Mouse (Mus musculus) frontal cortex, postnatal 10 days (tissue): ENCODE results near the gene Tssk3.
A peak's percentile ranks its signal among the peaks of the same experiment; 100 is the strongest.
"Not testable (repeated sequence)": the region's sequence is repeated elsewhere in the genome, so short reads cannot be mapped to it uniquely, and the experiment has no call there.

Source experiments
- DNase-seq, 2 experiments: peaks; one replicate each; pipeline ENCODE4 v3.0.0; 2022; ENCODE audit warnings: low spot score in 2 of 2, mixed read lengths in 1 of 2

The Tssk3 gene

DNA sequence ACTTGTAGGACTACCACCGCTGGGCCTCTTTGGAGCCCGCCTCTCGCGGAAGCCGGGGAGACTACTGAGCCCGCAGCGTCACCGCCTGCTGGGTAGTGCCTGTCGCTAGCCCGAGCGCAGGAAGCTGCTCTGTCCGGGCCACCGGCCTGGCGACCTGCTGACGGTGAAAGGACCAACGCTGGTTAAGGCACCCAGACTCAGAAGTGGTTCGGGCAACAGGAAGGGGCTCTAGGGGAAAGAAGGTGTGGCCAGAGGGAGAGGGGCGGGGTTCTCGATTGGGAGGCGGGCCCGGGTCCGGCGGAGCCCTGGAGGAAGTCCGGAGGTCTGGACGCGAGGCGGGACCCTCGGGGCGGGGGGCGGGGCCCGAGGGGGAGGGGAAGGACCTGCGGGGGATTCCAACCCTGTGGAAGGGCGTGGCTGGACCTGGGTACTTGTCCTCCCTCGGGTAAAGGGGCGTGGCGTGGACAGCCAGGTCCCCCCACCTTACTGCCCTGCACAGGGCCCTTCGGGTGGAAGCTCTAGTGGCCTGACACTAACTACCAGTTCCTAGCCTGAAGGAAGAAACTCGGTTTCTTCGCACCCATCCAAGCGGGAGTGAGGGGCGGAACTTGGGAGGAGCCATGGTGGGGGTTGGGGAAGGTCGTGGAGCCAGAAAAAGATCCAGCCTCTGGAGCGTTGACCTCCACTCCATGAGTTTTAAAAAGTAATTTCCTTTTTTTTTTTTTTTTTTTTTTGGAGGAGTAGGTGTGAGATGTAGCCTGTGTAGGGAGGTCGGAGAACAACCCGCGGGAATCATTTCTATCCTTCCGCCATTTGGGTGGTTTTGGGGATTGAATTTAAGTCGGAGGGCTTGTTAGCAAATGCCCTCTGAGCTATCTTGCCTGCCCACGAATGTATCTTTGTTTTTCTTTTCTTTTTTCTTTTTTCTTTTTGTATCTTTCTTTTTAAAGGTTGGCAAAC, 10.1 kb upstream of the Tssk3 start:
- DNase-seq, result peak; percentile 65 to 77

DNA sequence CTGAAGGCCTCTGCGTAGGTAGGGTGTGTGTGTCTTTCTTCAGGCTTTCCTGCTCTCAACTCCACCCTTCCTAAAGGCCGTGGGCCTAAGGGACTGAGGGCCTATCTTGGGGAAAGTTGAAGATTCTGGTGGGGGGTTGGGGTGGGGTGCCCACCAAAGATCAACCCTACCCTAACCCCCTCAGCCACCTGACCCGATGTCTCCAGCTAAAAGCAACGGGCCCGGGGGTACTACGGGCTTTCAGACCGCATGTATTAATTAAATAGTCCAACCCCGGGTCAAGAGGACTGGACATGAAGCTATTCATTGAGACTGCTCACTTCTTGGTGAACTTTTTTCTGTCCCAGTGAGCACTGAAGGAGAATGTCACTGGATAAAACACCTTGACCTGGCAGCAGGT, 9.2 kb upstream of the Tssk3 start:
- DNase-seq, result no peak

DNA sequence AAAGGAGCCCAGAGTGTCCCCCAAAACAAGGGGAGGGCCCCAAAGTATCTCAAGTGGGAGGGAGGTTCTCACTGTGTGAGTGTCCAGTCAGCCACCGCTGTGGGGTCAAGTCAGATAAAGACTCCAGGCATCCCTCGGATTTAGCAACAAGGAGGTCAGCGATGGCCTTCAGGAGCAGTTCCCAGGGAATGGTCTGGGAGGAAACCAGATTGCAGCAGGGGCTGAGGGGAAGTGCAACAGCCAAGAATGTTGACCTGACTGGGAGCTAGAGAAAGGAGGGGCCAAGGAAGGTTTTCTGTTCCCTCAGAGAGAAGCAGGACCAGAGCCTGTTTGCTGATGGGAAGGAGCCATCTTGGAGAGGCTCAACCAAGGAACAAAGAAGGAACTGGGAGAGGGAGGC, 8.1 kb upstream of the Tssk3 start:
- DNase-seq, result no peak

DNA sequence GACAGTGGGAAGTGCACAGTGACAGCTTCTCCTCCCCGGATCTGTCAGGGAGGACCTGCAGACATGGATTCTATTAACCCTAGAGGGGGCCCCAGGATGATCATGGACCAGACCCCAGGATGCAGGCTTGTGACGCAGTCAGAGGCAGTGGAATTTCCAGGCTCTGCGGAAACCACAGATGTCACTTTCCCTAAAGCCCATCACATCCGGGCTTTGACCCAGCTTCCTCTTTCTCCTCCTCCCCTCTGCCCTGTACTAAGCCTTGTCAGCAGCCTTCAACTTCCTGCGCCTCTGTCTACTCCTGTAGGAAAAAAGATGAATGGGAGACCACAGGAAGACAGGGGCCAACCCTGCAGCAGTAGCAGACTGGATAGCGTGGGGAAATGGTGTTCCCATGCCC, 5.8 kb upstream of the Tssk3 start:
- peak in 1 of 2 experiments; percentile 42 for DNase-seq

DNA sequence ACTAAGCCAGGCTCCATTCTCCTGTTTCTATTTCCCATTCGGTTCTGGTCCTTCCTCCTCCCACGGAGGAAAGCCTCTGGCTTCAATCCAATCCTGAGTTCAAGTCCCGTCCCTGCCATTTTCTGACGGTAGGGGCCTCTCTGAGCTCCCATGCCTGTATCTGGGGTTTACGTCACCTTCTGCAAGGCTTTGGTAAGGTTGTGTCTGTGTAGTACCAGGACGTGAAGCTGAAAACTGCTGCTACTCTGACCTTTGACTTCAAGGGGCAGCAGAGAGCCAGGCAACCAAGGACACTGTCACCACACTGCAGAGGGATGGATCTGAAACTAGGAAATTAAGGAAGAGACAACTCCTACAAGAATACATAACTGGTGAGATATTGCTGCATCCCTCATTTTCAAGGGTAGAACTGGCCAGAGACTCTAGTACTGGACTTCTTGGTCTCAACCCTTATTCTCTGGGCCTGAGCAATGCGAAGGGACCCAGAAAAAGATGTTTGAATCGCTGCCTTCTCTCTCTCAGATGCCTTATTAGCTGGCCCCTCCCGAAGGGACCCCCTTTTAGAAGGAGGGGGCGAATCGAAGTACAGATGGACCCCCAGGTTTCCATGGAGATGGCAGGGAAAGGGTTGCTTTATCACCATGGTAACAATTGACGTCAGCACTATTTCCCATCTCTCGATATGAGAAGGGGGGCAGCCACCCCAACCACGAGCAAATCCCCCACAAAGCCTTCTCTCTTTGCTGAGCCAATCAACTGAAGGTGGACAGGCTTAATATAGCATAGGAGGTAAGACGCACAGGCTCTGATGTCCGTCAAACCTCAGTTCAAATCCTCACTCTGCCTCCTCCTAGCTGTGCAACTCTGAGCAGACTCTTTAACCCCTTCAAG, 5.1 kb upstream of the Tssk3 start:
- DNase-seq, result peak; percentile 71 to 83

DNA sequence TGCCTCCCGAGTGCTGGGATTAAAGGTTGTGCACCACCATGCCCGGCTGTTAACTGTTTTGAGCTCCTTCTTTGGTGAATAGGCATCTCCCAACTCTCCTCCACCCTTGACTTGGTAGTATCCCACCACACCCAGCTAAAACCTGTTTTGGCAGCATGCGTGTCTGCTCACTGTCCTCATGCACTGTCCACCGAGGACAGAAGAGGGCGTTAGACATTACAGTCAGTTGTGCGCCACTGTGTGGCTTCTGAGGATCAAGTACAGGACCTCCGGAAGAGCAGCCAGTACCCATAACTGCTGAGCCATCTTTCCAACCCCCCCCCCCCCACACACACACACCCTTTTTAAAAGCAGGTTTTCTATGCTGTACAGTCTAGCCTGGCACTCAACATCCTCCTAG, 3.9 kb upstream of the Tssk3 start:
- DNase-seq, result no peak

DNA sequence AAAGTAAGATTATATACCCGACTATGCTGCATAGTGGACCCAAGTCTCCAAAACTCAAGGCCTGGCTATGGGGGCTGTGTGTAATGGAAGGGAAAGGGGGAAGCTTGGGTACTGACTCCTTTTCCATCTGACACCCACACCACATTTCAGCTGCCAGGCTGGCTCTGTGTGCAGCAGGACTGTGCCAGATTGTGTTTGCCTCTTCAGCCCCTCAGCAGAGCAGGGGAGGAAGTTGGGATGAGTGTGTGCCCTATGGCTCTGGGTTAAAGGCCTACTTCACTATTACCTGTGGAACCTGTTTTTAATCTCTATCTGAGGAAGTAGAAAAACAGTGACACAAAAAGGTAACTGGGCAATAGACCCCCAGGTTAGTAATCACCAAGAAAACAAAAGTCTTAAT, 9.7 kb downstream of the Tssk3 start:
- DNase-seq, result no peak

DNA sequence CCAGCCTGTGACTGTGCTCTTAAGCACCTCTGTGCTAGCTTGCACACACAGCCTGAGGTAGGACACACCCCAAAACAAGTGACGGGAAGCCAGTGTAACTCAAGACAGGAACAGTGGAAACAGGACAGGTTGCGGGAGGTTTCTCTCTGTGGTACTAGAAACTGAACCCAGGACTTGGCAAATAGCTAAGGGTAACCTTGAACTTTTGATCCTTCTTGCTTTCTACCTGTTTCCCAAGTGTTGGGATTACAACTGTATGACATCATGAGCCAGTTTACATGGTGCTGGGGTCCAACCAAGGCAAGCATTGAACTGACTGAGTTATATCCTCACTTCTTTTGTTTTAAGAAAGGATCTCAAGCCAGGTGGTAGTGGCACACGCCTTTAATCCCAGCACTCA, 11.0 kb downstream of the Tssk3 start:
- DNase-seq, result no peak

DNA sequence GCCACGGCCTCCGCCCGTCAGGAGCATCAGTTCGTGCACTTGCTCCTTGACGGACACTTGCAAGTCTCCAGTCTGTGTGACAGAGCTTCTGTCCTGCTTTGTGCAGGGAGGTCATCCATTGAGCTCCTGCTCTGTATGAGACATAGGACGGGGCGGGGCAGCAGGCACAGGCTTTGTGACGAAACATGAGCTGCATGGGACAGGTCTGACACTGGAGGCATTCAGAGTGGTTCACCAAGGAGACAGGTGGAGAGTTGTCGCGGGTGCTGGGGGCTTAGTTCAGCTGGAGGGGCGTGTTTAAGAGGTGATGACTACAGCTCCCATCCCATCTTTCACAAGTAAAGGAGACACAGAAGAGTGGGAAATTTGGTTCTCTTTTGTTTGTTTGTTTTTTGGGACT, 14.8 kb downstream of the Tssk3 start:
- DNase-seq, result no peak

DNA sequence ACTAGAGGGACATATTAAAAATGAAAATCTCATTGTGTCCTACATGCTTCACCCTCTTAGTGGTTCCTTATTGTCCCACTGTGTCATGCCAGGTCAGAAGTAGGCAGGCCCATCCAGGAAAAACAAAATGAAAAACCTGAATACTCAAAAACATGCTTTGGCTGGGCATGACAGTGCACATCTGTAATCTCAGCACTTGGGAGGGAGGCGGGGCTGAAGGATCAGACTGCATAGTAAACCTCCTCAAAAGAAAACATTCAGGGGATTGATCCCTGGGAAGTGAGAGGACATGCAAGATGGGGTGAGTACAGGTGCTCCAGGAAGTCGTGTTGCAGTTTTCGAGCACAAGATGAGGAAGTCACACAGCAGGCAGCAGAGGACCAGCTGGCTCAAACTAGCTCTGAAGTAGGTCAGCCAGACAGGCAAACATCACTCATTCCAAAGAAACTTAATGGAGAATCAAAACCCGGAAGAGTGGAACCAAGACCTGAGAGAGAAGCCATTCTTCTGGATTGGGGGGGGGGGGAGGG, 26.5 kb downstream of the Tssk3 start:
- no peak for DNase-seq

DNA sequence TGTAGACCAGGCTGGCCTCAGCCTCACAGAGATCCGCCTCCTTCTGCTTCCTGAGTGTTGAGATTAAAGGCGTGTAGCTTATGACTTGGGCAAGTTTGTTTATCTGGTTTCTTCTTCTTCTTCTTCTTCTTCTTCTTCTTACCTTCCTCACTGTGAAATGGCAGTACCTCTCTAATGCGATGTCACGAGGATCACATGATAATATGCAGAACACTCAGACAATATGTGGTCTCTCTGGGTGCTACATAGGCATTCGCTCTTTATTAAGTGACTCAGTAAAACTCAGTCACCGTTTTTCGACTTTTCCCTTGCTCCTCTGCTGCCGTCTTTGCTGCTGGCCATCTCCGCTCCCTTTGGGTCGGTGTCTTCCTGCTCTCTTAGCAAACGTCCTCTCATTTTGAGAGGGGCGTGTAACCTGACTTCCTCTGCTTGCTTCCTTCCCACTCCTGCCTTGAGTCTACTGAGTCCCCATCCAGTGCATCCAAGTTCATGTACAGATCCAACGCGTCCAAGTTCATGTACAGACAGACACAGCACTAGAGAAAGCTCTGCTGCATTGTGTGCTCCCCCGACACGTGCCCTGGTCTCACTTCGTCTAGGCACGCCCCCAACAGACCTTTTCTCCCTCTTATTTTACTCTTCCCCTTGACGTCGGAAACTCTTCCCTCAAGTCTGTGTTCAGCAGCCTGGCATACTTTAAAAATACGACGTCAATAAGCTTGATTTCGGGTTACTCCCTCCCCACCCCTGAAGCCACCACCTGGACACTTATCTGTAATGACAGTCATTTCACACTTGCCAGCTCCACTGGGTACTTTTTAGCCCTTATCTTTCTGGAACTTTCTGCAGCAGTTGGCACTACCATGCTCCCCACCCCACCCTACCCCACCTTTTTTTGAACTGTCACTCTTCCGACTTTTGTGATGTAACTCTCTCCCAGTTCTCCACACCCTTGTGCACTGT, 27.4 kb downstream of the Tssk3 start:
- DNase-seq, result no peak

DNA sequence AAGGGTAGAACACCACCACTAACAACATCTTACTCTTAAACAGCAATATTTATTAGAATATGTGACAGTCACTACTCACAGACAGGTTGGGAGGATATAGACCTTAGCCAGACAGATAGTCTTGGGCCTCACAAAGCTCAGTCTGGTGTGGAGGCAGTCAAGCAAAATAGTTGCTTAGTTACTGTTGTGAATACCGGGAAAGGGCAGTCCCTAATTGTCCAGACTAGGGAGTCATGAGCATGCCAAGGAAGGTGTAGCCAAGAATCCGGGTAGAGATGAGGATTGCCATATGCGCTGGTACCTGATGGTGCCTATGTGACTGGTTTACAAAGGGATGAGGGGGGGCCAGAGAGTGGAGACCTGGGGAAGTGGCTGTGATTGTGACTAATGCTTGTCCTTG, 28.7 kb downstream of the Tssk3 start:
- no peak for DNase-seq

DNA sequence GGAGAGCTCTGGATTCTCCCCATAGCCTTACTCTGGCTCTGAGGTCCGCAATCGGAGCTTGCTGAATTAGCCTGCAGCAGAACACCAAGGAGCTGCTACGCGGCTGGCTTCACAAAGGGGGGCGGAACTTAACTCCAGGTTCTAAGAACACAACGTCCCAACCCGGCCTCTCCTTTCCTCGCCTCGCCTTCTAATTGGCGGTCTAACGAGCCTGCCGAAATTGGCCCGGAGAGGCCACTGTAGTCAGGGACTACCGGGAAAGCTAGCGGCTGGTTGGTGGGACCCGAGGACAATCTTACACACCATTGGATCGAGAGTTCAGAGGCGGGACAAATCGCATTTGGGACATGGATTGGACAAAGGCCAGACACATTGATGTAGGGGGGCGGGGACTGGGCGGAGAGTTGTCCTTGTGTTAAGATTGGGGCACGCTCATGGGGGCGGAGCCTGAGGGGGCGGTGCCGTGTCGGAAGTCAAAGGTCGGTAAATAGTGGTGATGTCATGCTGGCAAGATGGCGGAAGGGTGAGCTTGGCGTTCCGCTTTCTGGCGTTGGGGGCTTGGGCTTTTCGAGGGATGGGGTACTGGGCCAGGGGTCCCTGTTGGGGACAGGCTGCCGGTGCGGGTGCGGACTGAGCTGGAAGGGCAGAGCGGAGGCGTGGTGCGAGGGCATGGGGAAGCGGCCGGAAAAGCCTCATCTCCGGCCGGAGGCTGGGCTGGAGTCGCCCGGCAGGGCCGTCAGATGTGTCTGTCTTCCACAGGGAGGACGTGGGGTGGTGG, 29.4 kb downstream of the Tssk3 start, which contains the start of gene Bsdc1:
TSS of gene Bsdc1 (plus strand) at position 399 of the 778 bp plus-strand sequence.
- DNase-seq, result peak; percentile 100

DNA sequence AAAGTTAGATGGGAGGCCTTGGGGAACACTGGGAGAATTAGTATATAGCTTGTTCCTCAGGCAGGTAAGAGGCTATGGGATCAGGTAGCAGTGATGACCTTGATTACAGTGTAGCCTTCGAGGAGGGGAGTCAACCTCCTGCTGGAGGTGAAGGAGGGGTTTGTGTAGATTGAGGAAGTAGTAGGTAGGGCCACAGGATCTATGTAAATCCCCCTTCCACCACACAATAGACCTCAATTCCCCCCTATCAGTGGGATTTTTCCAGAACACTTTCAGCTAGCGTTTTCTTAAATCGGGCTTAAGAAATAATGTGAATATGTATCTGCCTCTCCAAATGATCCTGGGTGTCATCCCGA, 30.0 kb downstream of the Tssk3 start:
- DNase-seq, result no peak

DNA sequence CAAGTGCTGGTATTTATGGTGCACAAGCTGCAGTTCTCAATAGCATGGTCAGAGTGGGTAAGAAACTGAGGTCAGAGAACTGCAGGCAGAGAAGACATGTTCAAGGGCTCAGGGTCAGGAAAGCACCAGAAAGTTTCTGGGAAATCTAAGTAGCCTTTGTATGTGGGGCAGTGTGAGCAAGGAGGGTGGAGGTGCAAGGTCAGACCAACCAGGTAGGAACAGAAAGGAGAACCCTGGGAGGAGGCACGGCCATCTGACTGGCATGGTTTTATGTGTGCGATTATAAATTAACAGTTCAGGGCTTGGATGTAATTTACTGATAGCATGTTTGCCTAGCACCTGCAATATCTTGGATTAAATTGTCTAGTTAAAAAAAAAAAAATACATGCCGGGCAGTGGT, 31.1 kb downstream of the Tssk3 start:
- no peak for DNase-seq

DNA sequence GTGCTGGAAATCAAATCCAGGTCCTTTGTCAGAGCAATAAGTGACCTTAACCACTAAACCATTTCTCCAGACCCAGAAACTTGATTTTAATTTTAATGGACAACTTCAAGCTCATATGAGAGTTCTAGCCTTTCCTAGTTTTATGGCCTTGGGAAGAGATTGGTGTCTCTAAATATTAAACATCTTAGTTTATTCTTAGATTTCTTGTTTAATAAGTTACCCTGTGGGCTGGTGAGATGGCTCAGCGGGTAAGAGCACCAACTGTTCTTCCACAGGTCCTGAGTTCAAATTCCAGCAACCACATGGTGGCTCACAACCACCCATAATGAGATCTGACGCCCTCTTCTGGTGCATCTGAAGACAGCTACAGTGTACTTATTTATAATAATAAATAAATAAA, 33.5 kb downstream of the Tssk3 start:
- DNase-seq, result not testable (repeated sequence)

DNA sequence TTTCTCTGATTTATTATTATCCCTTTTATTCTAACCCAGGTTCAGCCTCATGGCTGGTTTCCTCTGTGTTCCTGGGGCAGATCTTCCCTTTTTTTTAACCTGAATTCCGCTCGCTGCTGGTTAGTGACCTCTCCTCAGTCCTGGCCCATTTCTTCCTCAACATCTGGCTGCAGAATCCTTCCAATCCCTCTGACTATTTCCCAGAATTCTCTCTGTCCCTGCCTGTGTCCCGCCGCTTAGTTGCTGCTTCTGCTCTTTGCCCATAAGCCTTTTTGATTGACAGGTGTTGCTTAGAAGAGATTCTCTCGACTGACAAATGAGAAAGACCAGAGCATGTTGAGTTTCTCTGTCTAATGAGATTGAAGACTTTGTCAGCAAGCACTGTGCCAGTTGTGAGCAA, 34.7 kb downstream of the Tssk3 start:
- no peak for DNase-seq

DNA sequence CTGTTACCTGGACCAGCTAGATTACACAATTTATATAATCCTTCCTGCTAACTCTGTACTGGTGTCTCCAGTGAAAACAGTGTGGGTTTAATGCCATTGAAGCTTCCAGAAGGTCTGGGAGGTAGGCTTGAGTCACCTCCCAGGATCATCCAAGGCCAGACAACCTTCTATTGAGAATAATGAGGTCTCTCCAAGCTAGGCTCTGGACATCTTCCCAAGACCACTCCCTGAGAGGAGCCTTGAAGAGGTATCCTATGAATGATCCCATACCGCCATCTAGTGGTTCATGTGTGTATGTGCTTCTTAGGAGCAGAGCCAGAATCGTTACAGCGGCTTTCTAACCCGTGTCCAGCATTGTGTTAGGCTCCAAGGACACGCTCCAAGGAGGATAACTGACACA, 35.6 kb downstream of the Tssk3 start:
- DNase-seq, result peak; percentile 40 to 55

DNA sequence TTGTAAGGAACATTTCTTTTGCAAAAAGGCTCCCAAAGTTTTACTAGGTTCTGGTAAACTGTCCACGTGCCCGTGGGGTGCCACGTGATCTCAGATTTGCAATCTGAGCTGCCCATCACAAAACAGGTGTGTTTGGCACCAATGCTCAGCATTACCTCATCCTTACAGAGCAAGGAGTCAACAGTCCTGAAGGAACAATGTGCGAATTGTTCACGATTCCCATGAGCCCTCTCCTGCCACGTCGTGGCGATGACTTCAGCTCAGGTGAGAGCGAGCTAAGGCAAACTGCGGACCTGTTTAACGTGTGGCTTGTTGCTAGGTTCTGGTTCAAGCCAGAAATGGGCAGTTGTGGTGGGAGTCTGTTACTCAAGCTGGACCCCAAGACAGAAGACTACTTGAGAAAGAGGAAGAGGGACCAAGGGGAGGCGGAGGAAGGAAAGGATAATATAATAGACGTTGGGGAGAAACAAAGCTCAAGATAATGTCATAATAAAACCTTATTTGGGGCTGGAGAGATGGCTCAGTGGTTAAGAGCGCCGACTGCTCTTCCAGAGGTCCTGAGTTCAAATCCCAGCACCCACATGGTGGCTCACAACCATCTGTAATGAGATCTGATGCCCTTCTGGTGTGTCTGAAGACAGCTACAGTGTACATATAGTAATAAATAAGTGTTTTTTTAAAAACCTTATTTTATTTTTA, 39.2 kb downstream of the Tssk3 start:
- no peak for DNase-seq

DNA sequence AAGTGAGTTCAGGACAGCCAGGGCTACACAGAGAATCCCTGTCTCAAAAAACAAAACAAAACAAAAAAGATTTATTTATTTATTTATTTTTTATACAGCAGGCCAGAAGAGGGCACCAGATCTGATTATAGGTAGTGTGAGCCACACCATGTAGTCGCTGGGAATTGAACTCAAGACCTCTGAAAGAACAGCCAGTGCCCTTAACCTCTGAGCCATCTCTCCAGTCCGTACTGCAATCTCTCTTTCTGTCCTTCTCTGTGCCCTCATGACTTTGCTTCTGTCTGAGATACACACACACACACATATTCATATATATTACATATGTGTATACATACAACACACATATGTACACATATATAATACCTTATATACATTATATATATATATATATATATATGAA, 40.0 kb downstream of the Tssk3 start:
- DNase-seq, result no peak
